Mouse (Mus musculus): ENCODE results near the gene Crim1.
A peak's percentile ranks its signal among the peaks of the same experiment; 100 is the strongest.

Gene Crim1

GRCm38 (mm10) chr17:78199626-78200560 is at the start of gene Crim1:
Gene Crim1 (plus strand): TSS chr17:78200248.
- peak; percentile 72 for DNase-seq

GRCm38 (mm10) chr17:78151479-78152282 is 48.4 kb upstream of the Crim1 start:
- DNase-seq: no peak

GRCm38 (mm10) chr17:78163278-78163677 is 36.8 kb upstream of the Crim1 start:
- peak; percentile 68 for DNase-seq

GRCm38 (mm10) chr17:78163724-78164236 is 36.3 kb upstream of the Crim1 start:
- DNase-seq: no peak

GRCm38 (mm10) chr17:78165855-78166254 is 34.2 kb upstream of the Crim1 start:
- no peak for DNase-seq

- DNase-seq: no peak
Observed at GRCm38 (mm10) chr17:78166566-78166965, 33.5 kb upstream of the Crim1 start.

- DNase-seq: no peak
Observed at GRCm38 (mm10) chr17:78172371-78172770, 27.7 kb upstream of the Crim1 start.

- no peak for DNase-seq
Observed at GRCm38 (mm10) chr17:78180766-78181165, 19.3 kb upstream of the Crim1 start.

- no peak for DNase-seq
Observed at GRCm38 (mm10) chr17:78196184-78196583, 3.9 kb upstream of the Crim1 start.

GRCm38 (mm10) chr17:78197111-78197510 is 2.9 kb upstream of the Crim1 start:
- DNase-seq: peak; percentile 50

GRCm38 (mm10) chr17:78198140-78198539 is 1.9 kb upstream of the Crim1 start:
- no peak for DNase-seq

GRCm38 (mm10) chr17:78198820-78199219 is 1.2 kb upstream of the Crim1 start:
- DNase-seq: no peak

GRCm38 (mm10) chr17:78199231-78199625 is 820 bp upstream of the Crim1 start:
- no peak for DNase-seq

- peak; percentile 68 for DNase-seq
Observed at GRCm38 (mm10) chr17:78200561-78201220, 643 bp downstream of the Crim1 start.

- peak; percentile 59 for DNase-seq
Observed at GRCm38 (mm10) chr17:78201221-78202058, 1.4 kb downstream of the Crim1 start.

- DNase-seq: no peak
Observed at GRCm38 (mm10) chr17:78202221-78202620, 2.2 kb downstream of the Crim1 start.

- DNase-seq: no peak
Observed at GRCm38 (mm10) chr17:78202756-78203155, 2.7 kb downstream of the Crim1 start.

- no peak for DNase-seq
Observed at GRCm38 (mm10) chr17:78203478-78203877, 3.4 kb downstream of the Crim1 start.

- DNase-seq: no peak
Observed at GRCm38 (mm10) chr17:78206421-78206820, 6.4 kb downstream of the Crim1 start.

- no peak for DNase-seq
Observed at GRCm38 (mm10) chr17:78207246-78207645, 7.2 kb downstream of the Crim1 start.

- DNase-seq: no peak
Observed at GRCm38 (mm10) chr17:78208805-78209204, 8.8 kb downstream of the Crim1 start.

GRCm38 (mm10) chr17:78209646-78210045 is 9.6 kb downstream of the Crim1 start:
- no peak for DNase-seq
